Mouse (Mus musculus): ENCODE measurements around the gene Retreg1.

Retreg1 gene

DNA sequence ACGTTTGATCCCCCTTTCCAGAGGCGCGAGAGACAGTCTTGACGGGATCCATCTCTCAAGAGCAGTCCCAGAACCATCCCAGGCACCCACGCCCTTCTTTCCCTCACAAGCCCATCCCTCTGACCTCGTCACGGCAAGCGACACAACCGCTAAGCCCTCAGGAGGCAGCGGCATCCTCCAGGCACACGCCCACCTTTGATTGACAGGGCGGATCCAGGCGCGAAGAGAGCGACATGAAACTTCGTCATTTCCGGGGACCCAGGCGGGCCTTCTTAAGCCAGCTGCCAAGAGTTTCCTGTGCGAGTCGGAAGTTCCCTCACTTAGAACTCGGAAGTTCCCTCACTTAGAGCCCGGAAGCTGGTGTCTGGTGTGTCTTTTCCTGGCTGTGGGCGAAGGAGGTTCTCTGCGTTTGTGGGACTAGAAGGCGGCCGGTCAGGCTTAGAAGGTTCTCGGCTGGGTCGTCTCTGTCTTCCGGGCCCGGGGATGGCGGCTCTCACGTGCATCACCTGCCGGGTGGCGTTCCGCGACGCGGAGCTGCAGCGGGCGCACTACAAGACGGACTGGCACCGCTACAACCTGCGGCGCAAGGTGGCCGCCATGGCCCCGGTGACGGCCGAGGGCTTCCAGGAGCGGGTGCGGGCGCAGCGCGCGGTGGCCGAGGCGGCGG is 141.2 kb downstream of the Retreg1 start, which contains the start of gene Zfp622:
Zfp622 (plus strand) TSS at position 300 of the 667 bp plus-strand sequence.
- in situ Hi-C loops (cut with MboI; ENCODE audit: low sequenced_read_pairs) = no loop called here

DNA sequence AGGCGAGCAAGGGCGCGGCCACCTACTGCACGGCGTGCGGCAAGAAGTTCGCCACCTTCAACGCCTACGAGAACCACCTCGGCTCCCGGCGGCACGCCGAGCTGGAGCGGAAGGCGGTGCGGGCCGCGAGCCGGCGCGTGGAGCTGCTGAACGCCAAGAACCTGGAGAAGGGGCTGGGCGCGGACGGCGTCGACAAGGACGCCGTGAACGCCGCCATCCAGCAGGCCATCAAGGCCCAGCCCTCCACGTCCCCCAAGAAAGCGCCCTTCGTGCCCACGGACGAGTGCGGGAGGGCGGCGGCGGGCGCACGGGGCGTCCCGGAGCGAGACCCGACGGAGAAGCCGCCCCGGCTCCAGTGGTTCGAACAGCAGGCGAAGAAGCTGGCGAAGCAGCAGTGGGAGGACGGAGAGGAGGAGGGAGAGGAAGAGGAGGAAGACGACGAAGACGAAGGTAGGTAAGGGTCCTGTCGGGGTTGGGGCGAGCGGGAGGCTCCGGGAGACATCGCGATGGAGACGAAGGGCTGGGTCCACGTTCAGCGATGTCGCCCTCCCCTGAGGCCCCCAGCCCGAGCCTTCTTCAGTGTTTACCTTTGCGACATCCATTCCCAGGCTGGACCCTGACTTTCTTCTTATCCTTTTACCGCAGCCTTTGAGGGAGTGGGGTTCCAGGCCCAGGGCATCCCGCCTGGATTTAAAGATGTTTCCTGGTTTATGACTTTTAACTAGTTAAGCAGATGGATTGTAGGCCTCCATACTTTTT is 141.9 kb downstream of the Retreg1 start:
- in situ Hi-C loops (cut with MboI; ENCODE audit: low sequenced_read_pairs) = no loop called here

DNA sequence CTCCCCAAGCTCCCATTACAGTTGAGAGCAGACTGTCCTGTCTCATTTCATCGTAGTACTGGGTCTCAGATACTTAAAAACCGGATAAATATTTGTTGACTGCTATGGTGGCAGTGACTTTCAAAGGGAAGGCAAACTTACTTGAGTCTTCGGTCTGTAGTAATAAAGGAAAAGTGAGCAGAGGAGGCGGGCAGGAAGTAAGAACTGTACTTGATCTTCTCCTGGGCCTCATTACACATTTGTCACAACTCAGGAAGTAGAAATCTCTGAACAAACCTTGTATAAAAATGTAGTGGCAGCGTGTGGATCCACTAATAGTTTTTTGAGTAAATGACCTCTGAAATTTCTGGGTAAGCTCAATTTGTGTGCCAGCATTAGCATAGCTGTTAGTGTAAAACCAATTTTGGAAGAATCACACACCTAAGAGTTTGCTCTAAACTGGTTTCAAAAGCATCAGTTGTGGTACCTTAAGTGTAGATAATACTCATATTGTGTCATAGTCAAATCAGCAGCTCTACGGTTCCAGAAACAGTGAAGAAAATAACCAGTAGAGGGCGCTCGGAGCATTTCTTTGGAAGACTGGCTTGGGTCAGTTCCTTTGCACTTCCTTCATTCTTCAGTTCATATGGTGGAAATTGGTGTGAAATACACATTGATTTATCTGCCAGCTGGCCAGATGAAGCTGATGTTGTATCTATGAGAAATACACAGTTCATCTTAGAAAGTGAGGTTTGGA is 150.2 kb downstream of the Retreg1 start:
- in situ Hi-C loops (cut with MboI; ENCODE audit: low sequenced_read_pairs) = loop anchor here (10.0 kb wide), 1 partner anchor 322 kb away; no protein-coding TSS in a partner anchor

DNA sequence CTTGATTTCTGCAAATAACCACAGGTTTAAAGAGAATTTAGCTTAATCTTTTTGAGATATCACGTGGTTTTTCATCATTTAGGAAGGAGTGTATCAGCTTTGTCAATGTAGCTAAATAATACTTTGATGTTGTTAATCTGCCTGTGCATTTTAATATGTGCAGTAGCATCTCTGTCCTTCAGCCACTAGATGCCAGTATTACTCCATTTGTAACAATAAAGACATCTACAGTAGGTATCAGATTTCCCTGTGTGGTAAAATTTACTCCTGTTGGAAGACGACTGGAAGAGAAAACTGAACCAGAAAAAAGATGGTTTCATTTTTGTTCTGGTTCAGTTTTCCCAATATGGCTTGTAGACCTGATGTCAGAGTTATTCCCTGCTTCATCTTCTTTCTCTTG is 152.5 kb downstream of the Retreg1 start:
- in situ Hi-C loops (cut with MboI; ENCODE audit: low sequenced_read_pairs) = loop anchor here (10.0 kb wide), 1 partner anchor 319 kb away; no protein-coding TSS in a partner anchor

DNA sequence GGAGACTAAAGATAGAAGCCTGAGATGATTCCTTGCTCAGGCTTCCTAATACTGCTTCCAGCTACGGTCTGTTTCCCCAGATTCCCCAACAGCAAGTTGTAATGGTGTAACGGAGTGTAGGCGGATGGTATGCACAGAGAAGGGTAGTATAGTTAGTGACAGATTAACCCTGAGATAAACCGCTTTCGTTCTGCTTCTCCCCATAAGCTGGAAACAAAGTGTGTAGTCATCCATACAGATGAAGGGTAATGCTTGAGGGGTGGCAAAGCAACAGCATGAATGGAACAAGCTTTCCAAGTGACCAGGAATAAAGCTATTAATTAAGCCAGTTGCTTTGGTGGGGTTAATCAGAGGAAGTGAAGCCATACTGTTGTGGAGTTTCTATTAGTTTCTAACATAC is 156.6 kb downstream of the Retreg1 start:
- in situ Hi-C loops (cut with MboI; ENCODE audit: low sequenced_read_pairs) = loop anchor here (10.0 kb wide), 1 partner anchor 315 kb away; no protein-coding TSS in a partner anchor

DNA sequence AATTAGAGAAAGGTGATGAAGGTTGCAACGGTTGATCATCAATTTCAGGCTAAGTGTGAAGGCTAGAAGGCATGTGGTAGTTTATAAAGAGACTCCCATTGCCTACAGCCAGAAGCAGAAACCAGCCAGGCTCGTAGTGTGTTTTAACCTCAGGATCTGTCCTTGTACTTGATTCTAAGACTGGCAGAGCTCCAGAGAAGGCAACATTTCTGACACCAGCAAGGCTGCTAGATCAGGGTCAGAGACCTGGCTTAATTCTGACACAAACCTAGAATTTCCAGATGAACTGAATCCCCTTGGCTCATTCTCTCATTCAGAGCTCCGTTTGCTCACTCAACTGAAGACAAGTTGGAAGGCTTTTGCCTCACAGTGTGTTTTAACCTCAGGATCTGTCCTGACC is 165.6 kb downstream of the Retreg1 start:
- in situ Hi-C loops (cut with MboI; ENCODE audit: low sequenced_read_pairs) = no loop called here

DNA sequence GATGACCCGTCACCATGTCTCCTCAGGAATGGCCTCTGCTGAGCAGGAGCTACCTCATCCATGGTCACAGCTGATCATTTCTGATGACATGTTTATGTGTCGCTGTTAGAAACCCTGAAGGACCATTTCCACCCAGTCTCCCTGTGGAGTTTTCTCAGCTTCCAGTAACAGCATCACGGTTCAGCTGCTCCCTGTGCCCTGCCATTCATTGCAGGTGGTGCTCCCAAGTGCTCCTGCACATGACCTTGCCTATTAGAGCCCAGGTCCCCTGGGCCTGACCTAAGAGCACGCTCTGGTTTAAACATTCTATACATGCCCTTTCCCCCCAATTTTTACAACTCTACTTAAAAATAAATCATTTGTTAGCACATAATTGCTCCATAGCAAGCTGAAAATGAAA is 169.9 kb downstream of the Retreg1 start:
- in situ Hi-C loops (cut with MboI; ENCODE audit: low sequenced_read_pairs) = no loop called here

DNA sequence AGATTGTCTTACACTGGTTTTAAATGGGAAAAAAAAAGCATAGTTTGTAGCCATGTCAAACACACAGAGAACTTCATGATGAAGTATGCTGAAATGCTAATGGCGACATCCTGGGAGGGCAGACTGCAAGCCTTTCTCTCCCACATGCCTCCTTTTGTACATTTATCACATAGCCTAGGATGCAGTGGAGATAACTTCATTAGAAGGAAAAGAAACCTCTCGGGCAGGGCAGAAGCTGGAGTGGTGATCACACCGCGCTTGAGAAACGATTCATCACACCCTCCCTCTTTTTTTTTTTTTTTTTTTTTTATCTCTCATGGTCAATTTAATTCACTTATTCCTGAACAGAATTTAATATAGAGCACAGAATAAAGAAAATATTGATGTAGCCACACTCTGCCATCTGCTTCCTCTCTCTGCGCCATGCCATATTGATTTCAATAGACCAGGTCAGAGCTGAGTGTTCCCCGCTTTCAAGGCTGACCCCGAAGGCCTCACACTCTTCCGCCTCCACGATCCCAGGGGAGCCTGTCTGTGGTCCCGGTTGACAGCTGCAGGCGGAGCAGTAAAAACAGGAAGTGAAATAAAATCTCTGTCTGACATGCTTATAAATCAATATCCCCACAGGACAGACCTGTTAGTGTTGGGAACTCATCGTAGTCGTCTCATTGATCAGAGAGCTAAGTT is 173.1 kb downstream of the Retreg1 start:
- in situ Hi-C loops (cut with MboI; ENCODE audit: low sequenced_read_pairs) = no loop called here

DNA sequence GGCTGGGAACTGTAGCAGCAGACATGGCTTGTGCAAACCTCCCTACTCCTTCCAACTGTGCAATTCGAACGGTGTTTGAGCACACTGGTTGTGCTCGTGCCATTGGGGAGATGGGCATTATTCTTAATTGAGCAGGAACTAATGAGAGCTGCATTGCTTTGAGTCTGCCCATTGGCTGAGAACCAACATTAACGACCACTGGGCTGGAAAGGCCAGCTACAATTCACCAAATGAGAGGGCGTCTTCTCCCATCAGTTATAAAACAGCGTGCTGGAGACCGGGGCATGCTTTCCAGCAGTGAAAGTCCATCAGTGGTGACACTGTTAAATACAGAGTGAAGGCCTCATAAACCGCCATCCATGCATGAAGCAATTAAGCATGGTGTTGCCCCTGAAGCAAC is 178.7 kb downstream of the Retreg1 start:
- in situ Hi-C loops (cut with MboI; ENCODE audit: low sequenced_read_pairs) = no loop called here

DNA sequence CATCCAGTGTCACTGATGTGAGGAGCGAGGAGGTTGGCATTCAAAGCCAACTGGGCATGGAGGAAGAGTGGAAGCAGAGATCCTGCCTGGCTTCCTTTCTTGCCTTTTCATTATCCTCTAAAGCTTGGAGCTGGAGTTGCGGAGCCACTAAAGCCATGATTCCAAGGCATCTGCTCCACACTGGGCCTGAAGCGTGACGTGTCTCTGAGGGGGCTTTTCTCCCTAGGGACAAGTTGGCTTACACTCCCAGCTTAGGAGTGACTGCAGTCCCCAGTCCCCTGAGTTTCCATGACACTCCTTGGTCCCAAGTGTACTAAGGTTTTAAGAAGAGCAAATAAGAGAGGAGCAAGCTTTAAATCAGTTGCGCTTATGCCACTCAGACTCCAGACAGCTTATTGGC is 179.7 kb downstream of the Retreg1 start:
- in situ Hi-C loops (cut with MboI; ENCODE audit: low sequenced_read_pairs) = no loop called here
